Mouse (Mus musculus): ENCODE measurements at regions not wholly inside any gene's neighbourhood (a gene's known extent, or its start where the extent isn't known, plus 50 kb on each side); places are given as distances from the start of the nearest gene placed in this dataset. TPM values are rescaled to one million over a fixed set of nuclear protein-coding genes. Genes with fewer than 3 reads are reported as not detected.

DNA sequence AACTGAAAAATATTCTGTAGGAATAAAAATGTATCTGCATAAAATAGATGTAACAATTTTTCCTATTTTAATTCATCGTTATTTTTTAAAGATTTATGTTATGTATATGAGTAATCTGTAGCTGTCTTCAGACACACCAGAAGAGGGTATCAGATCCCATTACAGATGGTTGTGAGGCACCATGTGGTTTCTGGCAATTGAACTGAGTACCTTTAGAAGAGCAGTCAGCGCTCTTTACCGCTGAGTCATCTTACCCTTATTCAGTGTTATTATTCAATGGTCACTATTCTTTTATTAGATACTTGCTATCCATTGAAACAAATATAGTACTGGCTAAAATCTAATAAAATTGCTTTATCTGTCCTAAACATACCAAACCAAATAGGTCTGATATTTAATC, 820.7 kb upstream of the Nrxn1 start:
- ATAC-seq (replicated peaks; ENCODE audit: insufficient number of reproducible peaks, low FRiP score, low TSS enrichment, low read depth) (no peak), DNase-seq (ENCODE audit: low spot score) (no peak)
- 91% methylated on average over 3 of the region's 3 CpGs for WGBS
- Histone ChIP-seq H3K27me3 (ENCODE audit: control insufficient read depth, insufficient read depth, low read length) (no peaks in the 10 kb centered on the region), H3K4me1 (ENCODE audit: control insufficient read depth, insufficient read depth, low read length) (no peaks in the 10 kb centered on the region), H3K9ac (replicated peaks; ENCODE audit: low read length) (no peak overlapping the region), H3K9me3 (replicated peaks; ENCODE audit: control insufficient read depth, low read length) (no peaks in the 10 kb centered on the region), H3K4me2 (ENCODE audit: low read depth, low read length) (no peak overlapping the region), H3K27ac (replicated peaks; ENCODE audit: low read depth, low read length) (no peak overlapping the region), H3K36me3 (replicated peaks; ENCODE audit: control insufficient read depth, insufficient read depth, low read depth, low read length) (no peaks in the 10 kb centered on the region), H3K4me3 (ENCODE audit: low read depth, low read length) (no peak overlapping the region)

DNA sequence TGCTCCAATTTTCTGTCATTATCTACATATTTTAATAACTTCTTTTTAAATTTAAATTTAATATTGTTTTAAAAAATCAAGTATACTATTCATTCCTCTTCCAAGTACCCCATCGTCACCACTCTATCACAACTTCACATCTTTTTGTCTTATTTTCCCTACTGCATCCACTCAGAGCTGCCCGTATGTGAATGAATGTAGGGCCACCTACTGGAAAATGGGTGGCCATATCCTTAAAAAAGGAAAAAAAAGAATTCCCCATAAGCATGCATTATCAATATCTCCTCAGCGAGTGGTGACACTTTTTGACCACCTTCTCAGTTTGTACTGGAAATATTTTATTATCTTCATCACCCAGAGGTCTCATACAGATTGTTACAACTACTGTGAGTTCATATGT, 810.2 kb upstream of the Nrxn1 start:
- Histone ChIP-seq H3K4me1 (ENCODE audit: control insufficient read depth, insufficient read depth, low read length) (no peaks in the 10 kb centered on the region), H3K27ac (replicated peaks; ENCODE audit: low read depth, low read length) (no peak overlapping the region), H3K4me2 (ENCODE audit: low read depth, low read length) (no peak overlapping the region), H3K4me3 (ENCODE audit: low read depth, low read length) (no peak overlapping the region), H3K36me3 (replicated peaks; ENCODE audit: control insufficient read depth, insufficient read depth, low read depth, low read length) (no peaks in the 10 kb centered on the region), H3K9ac (replicated peaks; ENCODE audit: low read length) (no peak overlapping the region), H3K9me3 (replicated peaks; ENCODE audit: control insufficient read depth, low read length) (no peaks in the 10 kb centered on the region), H3K27me3 (ENCODE audit: control insufficient read depth, insufficient read depth, low read length) (no peaks in the 10 kb centered on the region)
- DNase-seq (ENCODE audit: low spot score) (no peak), ATAC-seq (replicated peaks; ENCODE audit: insufficient number of reproducible peaks, low FRiP score, low TSS enrichment, low read depth) (no peak)
- 87% methylated on average over 3 of the region's 3 CpGs for WGBS

DNA sequence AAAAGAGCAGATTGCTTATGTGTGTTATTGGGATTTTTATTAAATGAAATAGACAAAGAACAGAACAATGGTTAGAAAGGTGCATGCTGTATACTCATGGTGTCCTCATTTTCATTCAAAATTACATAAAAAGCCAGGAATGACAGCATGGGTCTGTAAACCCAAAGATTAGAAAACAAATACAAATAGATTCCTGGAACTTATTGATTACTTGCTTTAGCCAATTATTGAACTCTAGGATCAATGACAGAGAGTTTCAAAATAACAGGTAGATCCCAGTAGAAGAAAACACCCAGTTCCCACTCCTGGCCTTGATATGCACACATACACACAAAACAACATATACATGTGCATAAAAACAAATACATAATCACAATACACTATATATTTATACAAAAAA, 782.4 kb upstream of the Nrxn1 start:
- Histone ChIP-seq H3K9ac (replicated peaks; ENCODE audit: low read length) (no peak overlapping the region), H3K4me1 (ENCODE audit: control insufficient read depth, insufficient read depth, low read length) (no peaks in the 10 kb centered on the region), H3K27me3 (ENCODE audit: control insufficient read depth, insufficient read depth, low read length) (no peaks in the 10 kb centered on the region), H3K36me3 (replicated peaks; ENCODE audit: control insufficient read depth, insufficient read depth, low read depth, low read length) (no peaks in the 10 kb centered on the region), H3K4me2 (ENCODE audit: low read depth, low read length) (no peak overlapping the region), H3K27ac (replicated peaks; ENCODE audit: low read depth, low read length) (no peak overlapping the region), H3K4me3 (ENCODE audit: low read depth, low read length) (no peak overlapping the region), H3K9me3 (replicated peaks; ENCODE audit: control insufficient read depth, low read length) (no peaks in the 10 kb centered on the region)
- ATAC-seq (replicated peaks; ENCODE audit: insufficient number of reproducible peaks, low FRiP score, low TSS enrichment, low read depth) (no peak), DNase-seq (ENCODE audit: low spot score) (no peak)

DNA sequence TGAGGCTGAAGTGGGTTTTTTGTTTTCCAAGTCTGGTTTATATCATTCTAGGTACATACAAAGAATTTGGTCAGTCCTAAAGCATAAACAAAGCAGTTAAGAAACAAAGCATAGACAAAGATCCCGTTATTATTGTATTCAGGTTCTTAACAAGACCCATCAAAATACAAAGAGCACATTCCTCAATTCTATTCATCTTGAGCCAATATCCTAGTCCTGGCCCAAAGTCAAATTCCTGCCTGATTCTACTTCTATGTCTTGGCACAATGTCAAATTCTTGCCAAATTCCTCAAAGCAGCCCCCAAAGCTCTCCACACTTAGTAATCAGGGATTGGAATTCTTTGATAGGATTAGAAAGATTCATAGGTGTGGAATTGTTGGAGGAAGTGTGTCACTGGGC, 769.3 kb upstream of the Nrxn1 start:
- Histone ChIP-seq H3K27ac (replicated peaks; ENCODE audit: low read depth, low read length) (no peak overlapping the region), H3K9me3 (replicated peaks; ENCODE audit: control insufficient read depth, low read length) (no peaks in the 10 kb centered on the region), H3K27me3 (ENCODE audit: control insufficient read depth, insufficient read depth, low read length) (no peaks in the 10 kb centered on the region), H3K36me3 (replicated peaks; ENCODE audit: control insufficient read depth, insufficient read depth, low read depth, low read length) (no peaks in the 10 kb centered on the region), H3K4me3 (ENCODE audit: low read depth, low read length) (no peak overlapping the region), H3K9ac (replicated peaks; ENCODE audit: low read length) (no peak overlapping the region), H3K4me2 (ENCODE audit: low read depth, low read length) (no peak overlapping the region), H3K4me1 (ENCODE audit: control insufficient read depth, insufficient read depth, low read length) (no peaks in the 10 kb centered on the region)
- DNase-seq (ENCODE audit: low spot score) (peak; percentile 0), ATAC-seq (replicated peaks; ENCODE audit: insufficient number of reproducible peaks, low FRiP score, low TSS enrichment, low read depth) (no peak)
- WGBS: 59% methylated on average over 1 of the region's 1 CpGs

Small RNA genes lying in the stretch of these regions (microRNA-seq; reads per million reads assigned to microRNA genes)
- gene Gm44345 (ENCODE audit: borderline number of aligned reads): not detected

All from embryonic facial prominence, embryonic 11.5 days (tissue).